Mouse (Mus musculus) kidney, postnatal 10 days (tissue): ENCODE data around the gene Dntt.

Source experiments
- DNase-seq: peaks from one replicate; pipeline ENCODE4 v3.0.0; 2021; ENCODE audit warnings: mixed read lengths

Gene Dntt

DNA sequence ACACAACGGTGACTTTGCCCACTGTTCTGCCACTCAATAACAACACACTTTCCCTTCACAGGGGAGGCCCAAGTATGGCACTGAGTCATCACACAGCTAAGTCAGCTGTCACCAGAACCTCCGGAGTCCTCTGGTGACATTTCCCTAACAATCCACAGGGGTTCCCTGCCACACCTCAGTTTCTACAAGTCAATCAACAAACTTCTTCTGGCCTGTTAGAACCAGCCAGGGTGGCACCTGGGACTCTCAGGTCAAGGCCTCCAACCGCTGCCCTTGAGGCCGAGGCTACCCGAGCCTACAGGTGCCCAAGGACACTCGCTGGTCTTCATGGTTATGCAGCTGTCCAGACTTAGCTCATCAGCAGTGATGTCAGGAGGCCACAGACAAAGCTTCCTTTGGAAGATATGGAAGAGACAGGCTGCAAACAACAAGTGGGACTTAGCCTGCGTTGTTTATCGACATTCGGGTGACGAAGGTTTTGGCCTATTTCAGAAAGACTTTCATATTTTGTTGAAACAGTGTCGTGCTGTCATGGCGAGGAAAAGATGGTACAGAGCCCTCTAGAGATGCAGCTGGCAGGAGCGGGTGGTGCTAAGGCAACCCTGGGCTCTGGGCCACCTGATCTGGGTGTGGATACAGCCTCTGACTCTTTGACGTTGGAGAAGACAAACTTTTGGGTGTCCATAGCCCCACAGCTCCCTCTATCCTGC, 44.8 kb downstream of the Dntt start:
- DNase-seq: no peak

DNA sequence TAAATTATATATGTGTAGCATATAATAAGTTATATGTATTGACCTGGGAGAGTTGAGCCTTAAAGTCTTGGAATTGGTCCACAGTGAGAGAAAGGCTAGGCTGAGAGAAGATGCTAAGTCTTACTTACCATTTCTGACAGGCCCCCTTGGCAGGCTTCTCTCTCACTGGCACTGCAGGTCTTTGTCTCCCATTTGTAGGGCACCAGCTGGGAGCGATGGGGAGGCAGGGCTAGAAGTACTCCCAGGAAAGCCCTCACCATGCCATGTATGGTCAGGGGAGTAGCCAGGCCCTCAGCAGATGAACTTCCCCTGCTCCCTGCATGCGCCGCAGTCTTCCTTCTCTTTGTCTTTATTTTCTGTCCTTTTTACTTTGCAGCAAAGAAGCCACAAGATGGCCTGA, 47.8 kb downstream of the Dntt start, which contains the start of gene Opalin:
Gene Opalin, minus strand, starts transcription at position 208 of the 400 bp plus-strand sequence.
- DNase-seq: no peak

DNA sequence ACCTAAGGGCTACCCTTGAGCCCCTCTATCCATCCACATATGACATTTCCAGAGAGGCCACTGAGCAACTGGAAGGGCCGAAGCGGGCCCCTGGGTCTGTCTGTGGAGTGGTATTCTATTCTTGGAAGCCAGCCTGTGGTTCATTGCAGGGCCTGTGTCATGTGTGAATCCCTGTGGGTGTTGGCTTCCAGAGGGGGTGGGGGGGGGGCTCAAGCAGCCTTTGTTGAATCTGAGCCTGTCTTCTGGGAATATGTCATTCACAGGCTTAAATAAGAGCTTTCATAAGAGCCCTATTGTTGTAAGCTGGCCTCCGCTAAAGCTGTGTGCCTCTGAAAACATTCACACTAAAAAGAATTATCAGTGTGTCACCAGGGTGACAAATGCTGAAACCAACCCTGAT, 52.5 kb downstream of the Dntt start:
- no peak for DNase-seq

DNA sequence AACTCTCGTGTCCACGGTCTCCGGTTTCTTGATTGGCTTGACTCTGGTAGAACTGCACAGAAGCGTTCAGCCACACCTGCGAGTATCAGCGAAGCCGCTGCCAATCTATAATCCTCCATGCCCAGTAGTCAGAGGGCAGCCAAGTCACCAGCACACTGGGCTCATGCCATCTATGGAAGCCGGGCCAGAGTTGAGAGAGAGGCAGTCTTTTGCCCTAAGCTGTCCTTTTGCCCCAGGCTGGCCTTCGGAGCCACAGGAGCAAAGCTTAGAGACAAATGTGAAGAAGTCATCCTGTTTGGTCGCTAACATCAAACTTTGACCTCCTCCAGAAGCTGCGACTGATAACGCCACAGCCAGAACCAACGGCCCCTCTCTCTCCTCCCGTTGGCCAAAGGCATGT, 54.6 kb downstream of the Dntt start:
- DNase-seq: no peak

DNA sequence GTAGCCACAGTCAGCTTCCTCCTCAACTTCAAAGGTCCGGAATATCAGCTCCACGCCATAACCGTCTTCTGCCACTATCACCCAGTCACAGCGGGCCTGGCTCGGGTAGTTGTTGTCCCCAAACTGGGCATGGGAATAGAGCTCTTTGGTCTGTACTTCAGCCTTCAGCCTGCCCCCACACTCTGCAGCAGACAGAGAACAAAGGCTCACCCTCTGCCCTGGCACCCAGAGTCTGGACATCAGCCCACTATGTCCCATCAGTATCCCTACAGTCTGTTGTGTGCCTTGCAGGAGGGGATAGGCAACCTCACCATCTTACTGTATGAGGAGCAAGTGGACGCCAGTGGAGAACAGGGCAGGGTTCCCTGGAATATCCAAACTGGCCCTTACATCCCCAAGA, 57.2 kb downstream of the Dntt start:
- DNase-seq: no peak

DNA sequence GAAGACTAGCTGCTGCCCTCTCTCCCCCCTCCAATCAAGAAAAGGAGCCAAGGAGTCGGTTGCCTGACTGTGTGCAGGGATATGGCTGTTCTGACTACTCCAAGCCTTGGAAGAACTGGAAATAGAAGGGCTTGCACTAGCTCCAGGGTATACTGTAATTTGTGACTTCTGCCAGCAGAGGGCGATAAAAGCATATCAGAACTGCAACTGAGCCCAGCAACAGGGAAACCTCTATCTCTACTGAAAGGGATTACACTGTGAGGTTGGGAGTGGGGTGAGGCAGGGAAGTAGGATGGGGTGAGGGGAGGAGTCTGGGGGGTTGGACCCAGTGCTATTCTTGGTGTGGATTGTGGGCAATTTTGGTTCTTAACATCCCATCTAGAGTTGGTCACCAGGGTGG, 57.6 kb downstream of the Dntt start:
- DNase-seq: peak; percentile 81

DNA sequence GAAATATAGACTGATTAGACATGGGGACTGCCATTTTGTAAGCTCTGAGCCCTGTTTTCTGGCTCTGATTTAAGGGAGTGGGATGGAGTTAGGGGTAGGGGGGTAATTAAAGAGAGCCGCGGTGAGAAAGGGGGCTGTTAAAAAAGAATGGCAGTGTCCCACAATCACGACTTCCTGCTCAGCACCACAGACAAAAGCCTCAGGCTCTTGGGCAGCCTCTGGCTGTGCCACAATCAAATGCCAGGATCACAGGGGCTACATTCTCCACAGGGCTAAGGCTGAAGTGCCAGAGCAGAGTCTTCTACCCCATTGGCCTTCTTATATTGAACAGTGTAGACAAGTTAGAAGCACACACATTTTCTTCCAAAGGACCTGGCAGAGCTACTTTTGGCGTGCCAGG, 58.8 kb downstream of the Dntt start:
- no peak for DNase-seq

DNA sequence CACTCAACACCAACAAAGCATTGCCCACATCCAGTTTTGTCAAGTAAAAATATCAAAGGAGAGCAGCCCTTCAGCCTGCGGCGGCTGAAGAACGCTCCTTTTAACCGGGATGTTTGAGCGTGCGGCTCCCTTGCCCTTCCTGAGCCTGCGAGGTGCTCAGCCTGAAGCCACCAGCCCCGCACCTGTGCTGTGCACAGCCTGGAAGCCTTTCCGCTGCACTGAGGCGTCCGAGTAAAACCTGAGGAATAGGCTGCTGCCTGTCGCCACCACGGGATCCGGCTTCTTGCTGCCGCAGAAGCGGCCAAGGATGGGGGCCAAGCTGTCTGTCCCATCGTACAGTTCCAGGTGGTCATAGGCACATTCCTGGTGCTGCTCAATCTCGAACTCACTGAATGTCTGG, 59.4 kb downstream of the Dntt start:
- no peak for DNase-seq

DNA sequence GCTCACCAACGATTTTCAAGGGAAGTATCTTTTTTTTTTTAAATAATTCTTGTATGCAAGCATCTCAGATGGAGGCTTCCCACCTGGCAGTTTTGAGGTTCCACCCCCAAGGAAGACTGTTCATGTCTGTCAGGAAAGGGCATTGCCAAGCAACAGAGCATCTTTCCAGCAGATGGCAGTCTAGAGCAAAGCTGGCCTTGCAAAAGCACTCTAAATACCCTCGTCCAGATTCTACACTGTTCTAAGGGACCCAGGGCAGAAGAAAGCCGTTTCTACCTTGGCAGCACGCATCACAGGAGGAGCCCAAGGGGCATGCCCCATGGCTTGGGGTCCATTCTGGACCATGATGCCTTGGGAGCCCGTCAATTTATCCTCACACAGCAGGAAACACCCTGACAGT, 60.8 kb downstream of the Dntt start:
- DNase-seq: peak; percentile 74

DNA sequence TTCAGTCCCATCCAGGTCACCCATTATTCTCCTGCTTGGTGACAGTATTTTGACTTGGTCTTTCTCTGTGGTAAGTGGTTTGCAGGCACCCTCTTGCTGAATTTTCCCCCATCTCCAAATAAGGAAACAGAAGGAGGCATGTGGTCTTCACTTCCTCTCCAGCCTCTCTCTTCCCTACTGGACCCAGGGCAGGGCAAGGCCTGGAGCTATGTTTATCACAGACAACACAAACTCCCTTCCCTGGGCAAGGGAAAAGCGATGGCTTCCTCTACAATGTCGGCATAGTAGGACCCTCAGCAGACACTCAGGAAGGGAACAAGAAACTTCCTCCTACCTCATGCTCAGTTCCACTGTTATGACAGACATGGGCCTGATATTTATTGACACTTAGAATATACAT, 62.8 kb downstream of the Dntt start:
- no peak for DNase-seq

DNA sequence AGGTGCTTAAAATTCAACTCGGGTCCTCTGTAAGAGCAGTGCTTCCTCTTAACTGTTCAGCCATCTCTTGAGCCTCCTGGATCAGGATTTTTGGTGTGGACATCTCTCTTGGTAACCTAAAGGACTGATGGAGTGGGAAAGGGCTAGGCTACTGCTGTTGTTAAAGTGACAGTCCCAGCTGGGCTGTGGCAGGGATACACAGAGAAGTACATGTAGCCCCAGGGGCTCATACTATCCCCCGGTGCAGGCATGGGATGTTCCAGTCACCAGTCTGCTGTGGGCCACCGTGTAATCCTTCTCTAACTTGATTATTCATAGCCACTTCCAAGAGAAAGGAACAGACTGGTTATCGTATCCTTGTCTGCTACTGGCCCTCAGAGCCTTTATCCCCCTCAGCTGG, 68.0 kb downstream of the Dntt start:
- DNase-seq: no peak

DNA sequence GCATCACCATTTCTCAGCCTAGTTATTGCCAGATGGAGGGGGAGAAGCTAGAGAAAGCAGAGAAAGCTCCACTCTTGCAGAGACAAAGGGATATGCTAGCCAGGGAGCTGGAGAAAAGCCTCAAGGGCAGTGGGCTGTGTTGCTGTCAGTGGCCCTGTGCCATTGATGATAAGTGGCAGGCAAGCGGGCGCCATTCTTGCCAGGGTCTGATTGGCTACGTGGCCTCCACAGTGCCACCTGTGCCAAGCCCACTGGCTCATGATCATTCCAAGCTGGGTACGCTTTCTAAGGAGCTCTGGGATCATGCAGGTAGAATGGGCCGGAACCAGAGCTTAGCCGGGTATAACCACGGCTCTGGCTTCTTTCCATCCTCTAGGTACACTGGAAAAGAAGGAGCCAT, 71.8 kb downstream of the Dntt start:
- no peak for DNase-seq

DNA sequence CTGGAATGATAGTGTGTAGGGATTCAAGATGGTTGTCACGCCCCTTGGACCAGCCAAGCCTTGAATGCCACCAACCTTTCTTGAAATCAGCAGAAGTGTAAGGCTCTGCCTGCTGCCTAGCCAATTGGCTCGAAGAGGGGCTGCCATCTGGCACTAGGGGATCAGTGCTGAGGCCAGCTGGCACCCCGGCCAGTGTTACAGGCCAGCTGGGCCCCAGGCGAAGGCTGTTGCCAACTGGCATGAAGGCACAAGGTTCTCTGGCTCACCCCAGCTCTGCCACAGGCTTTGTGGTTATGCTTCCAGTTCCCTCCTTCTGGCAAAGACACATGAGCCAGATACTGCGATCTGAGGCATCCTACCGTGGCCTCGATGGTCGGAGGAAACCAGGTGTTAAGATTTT, 72.3 kb downstream of the Dntt start:
- DNase-seq: no peak

DNA sequence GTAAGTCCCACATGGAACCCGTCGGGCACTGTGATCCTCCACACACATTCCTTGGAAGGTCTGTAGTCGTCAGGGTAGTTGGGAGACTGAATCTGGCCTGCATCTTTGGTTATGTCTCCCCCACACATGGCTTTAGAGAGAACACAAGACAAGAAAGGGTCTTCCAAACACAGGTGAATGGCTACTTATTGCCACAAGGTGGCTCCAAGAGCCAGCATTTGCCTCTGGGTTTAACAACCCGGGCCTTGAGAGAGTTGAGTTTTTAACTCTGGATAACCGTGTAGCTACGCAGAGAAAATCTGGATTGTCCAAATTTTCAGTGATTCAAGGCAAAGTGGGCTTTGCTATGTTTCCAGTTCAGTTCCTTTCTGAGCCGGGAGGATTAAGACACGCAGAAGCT, 75.8 kb downstream of the Dntt start:
- peak; percentile 44 for DNase-seq

DNA sequence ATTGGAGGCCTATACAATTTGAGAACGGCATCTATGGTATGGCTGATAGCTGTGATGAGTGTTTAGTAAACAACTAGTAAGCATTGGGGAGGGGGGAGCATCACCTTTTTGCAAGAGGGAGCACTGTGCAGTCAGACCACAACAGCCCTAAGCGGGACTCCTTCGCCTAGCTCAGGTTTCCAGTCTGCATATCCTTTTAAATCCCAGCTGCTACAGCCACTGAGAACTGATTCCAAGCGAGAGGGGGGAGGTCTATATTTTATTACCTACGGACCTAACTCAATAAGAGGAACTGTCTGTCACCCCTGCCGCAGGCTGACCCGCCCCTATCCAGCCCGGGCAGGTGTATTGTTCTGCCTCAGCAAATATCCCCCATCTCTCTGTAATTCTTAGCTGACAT, 78.5 kb downstream of the Dntt start:
- no peak for DNase-seq

DNA sequence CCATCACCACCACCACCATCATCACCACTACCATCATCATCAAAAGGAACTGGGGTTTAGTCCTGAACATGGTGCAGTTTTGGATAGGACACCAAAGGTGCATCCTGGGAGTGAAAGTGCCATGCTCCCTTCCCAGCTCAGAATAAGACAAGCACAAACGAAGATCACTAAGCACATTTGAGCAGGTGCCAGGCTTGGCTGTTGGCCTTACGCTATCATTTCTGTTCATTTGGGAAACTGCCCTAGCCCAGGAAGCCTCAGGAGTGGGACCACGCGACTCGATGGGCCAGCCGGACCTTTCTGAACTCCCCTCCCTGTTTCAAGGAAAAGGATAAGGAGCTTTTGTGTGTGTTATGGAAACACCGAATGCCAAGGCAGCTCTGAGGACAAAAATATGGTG, 79.6 kb downstream of the Dntt start:
- no peak for DNase-seq
